Comparison of ENCODE assay signal across 8 mouse cellular contexts in the genomic region with DNA sequence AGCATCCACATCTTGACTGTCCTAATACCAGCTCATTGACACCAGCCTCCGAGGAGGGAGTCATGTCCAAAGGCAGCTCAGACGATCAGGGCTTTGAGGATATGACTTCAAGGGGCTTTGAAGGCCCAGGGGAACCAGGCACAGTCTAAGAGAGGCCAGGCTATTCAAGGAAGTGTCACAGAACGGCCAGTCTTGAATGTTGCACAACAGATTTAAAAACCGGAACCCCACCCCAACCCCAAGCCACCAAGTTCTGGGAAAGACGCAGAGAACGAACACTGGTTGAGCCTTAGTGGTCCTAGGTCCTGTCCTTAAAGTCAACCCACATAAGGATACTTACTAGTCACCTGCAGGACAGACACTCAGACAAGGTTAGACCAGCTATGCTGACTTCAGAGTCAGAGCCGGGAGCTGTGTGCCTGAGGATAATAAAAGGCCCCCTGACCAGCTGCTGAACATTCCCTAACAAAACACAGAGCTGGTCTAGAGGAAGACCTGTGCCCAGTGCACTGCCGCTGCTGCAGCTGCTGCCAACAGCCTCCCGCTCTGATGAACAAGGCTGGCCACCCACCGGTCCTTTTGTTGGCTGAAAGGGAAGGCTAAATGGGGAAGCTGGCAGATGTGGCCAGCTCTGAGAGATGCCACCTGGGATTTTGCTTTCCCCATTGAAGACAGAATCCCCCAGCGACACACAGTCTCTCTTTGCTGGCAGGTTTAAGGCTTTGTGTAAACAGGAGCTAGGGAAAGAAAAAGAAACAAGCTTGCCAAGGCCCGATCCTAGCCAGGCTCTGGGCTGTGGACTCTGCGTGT. TPM values are rescaled to one million over a fixed set of nuclear protein-coding genes. Genes with fewer than 3 reads are reported as not detected.
DNase-seq lines count a peak whose midpoint lies in the region; ATAC-seq and TF ChIP-seq lines count a peak whose summit lies in the region.

No protein-coding gene starts in this region.

- WGBS in stomach, postnatal 0 days: 29% methylated on average over 13 of the region's 13 CpGs

- no peaks in the 10 kb centered on the region for H3K36me3 ChIP-seq in stomach, postnatal 0 days (ENCODE audit: control insufficient read depth, insufficient read depth, low read length)

- no peaks in the 10 kb centered on the region for H3K27me3 ChIP-seq in stomach, postnatal 0 days (ENCODE audit: control insufficient read depth, insufficient read depth, low read length)

- H3K9me3 ChIP-seq in stomach, postnatal 0 days (ENCODE audit: control insufficient read depth, low read length): no peaks in the 10 kb centered on the region

- no peak for TF ChIP-seq CTCF in stomach, postnatal 0 days (IDR thresholded peaks at IDR 0.05; ENCODE audit: low read depth)

- no peak overlapping the region for H3K4me3 ChIP-seq in stomach, postnatal 0 days (ENCODE audit: low read depth, low read length)

- H3K27ac ChIP-seq in stomach, postnatal 0 days (replicated peaks): peak overlapping the region; percentile 59

- H3K4me1 ChIP-seq in stomach, postnatal 0 days (replicated peaks; ENCODE audit: control insufficient read depth, insufficient read depth): 0 out of 2 replicates have a peak, but pooled peaks cover 2% of the 10 kb centered on the region

- ATAC-seq in stomach, postnatal 0 days (ENCODE audit: low FRiP score, low TSS enrichment): peak; percentile 44; the same call in 1 of the 2 replicates

- H3K4me2 ChIP-seq in stomach, postnatal 0 days (replicated peaks; ENCODE audit: low read depth): no peak overlapping the region

- intact Hi-C loops in heart, postnatal 14 days (cut with DNase I): no loop called here

- H3K9ac ChIP-seq in stomach, postnatal 0 days (ENCODE audit: low read length): no peak overlapping the region

- no peak for TF ChIP-seq EP300 in stomach, postnatal 0 days (optimal IDR thresholded peaks at IDR 0.05)

- peak; percentile 10 to 21 for DNase-seq in spleen, postnatal 36 days (ENCODE audit: low spot score in 2 of 2)
- DNase-seq in spleen, postnatal 4 days (ENCODE audit: low spot score in 2 of 2): no peak
- peak; percentile 16 to 42 for DNase-seq in heart, postnatal 14 days
- DNase-seq in lung, postnatal 14 days: peak; percentile 26
- peak; percentile 24 for DNase-seq in stomach, postnatal 0 days (ENCODE audit: low spot score)
- no peak for DNase-seq in frontal cortex, postnatal 10 days (ENCODE audit: low spot score in 2 of 2)
- DNase-seq in kidney, adult 8-10 months: no peak
- DNase-seq in spleen, adult 12 weeks (ENCODE audit: low spot score): no peak

RNA-seq across cellular contexts. Expression of gene Shisal1, which starts 19.8 kb away (rescaled TPM):
- total RNA-seq in heart, postnatal 14 days (2021): 1 to 10 TPM in 1 of 2 experiments, under 1 TPM in 1; 0.88 to 1.3 TPM
- 0.82 and 1.1 TPM in 2 replicates for polyA plus RNA-seq in stomach, postnatal 0 days (2015; fragmentation: Nextera tagmentation; extraction: Ambion mirVana)

Comparison
In these comparisons a context has a peak if more than half of its experiments do, and no peak if none do; other contexts are left out.
1. DNase-seq: peak in spleen, postnatal 36 days (2 of 2), heart, postnatal 14 days (2 of 2), lung, postnatal 14 days (single experiment) and stomach, postnatal 0 days (single experiment); none in spleen, postnatal 4 days (0 of 2), frontal cortex, postnatal 10 days (0 of 2), kidney, adult 8-10 months (0 of 2) and spleen, adult 12 weeks (single experiment).